Mouse (Mus musculus): ENCODE measurements at regions not wholly inside any gene's neighbourhood (a gene's known extent, or its start where the extent isn't known, plus 50 kb on each side); places are given as distances from the start of the nearest gene placed in this dataset.

DNA sequence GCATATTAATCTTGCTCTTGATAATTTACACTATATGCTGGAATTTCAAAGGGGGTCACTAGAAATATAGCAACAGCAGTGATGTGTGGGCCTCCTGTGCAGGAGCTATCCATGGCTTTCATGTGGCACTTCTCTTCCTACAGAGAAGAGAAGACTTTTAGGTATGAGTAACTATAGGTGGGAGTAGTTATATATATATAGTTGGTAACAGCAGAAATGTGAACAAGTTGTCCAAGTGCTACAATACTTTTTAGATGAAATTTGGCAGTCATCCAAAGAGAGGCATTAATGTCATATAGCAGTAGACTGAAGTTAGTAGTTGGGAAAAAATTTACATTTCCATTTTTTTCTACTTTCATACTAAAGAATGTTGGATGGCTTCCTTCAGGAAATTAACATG lies 593.4 kb upstream of the Slc39a10 start:
- TF ChIP-seq CTCF (IDR thresholded peaks at IDR 0.05; ENCODE audit: extremely low read depth, insufficient read length, insufficient replicate concordance, low read depth, low read length) (no peak), POLR2A (IDR thresholded peaks at IDR 0.05; ENCODE audit: low read depth, low read length) (no peak)
